ENCODE assay signal across 25 mouse cellular contexts in genomic region chr14:122597534-122597933, GRCm38 (mm10).
"Had no signal": no experiment of that assay in that cellular context is flagged by ENCODE, and none has a peak within 500 bp of the region (broad histone marks: within the 10 kb centered on the region; RNA-seq: fewer than 3 reads in every experiment).

No protein-coding gene starts in this region.

- H3K27me3 ChIP-seq: embryonic facial prominence, embryonic 12.5 days; embryonic facial prominence, embryonic 13.5 days; embryonic facial prominence, embryonic 15.5 days; forebrain, embryonic 12.5 days; forebrain, embryonic 13.5 days; forebrain, embryonic 15.5 days had no signal

- H3K36me3 ChIP-seq: embryonic facial prominence, embryonic 10.5 days; embryonic facial prominence, embryonic 12.5 days; embryonic facial prominence, embryonic 13.5 days; embryonic facial prominence, embryonic 15.5 days; forebrain, embryonic 10.5 days; forebrain, embryonic 12.5 days; forebrain, embryonic 15.5 days; heart, embryonic 10.5 days had no signal

- H3K9me3 ChIP-seq: embryonic facial prominence, embryonic 10.5 days; embryonic facial prominence, embryonic 12.5 days; embryonic facial prominence, embryonic 13.5 days; embryonic facial prominence, embryonic 15.5 days; forebrain, embryonic 10.5 days; forebrain, embryonic 12.5 days; forebrain, embryonic 13.5 days; forebrain, embryonic 15.5 days; heart, embryonic 10.5 days had no signal

- H3K27ac ChIP-seq: embryonic facial prominence, embryonic 10.5 days; embryonic facial prominence, embryonic 12.5 days; embryonic facial prominence, embryonic 13.5 days; embryonic facial prominence, embryonic 15.5 days; forebrain, embryonic 10.5 days; forebrain, embryonic 12.5 days; forebrain, embryonic 13.5 days; forebrain, embryonic 15.5 days; gastrocnemius, adult 2 months; heart, adult 2 months; heart, embryonic 10.5 days had no signal

- ATAC-seq: forebrain, embryonic 13.5 days; forebrain, embryonic 14.5 days; forebrain, embryonic 15.5 days; forebrain, embryonic 16.5 days; forebrain, postnatal 0 days had no signal

- H3K4me3 ChIP-seq: embryonic facial prominence, embryonic 10.5 days; embryonic facial prominence, embryonic 12.5 days; embryonic facial prominence, embryonic 13.5 days; embryonic facial prominence, embryonic 15.5 days; erythroblast, embryonic 14.5 days; forebrain, embryonic 10.5 days; forebrain, embryonic 12.5 days; forebrain, embryonic 13.5 days; forebrain, embryonic 15.5 days; gastrocnemius, adult 2 months; heart, adult 2 months; heart, embryonic 10.5 days had no signal

- H3K9ac ChIP-seq: embryonic facial prominence, embryonic 12.5 days; embryonic facial prominence, embryonic 13.5 days; embryonic facial prominence, embryonic 15.5 days; forebrain, embryonic 12.5 days; forebrain, embryonic 13.5 days; forebrain, embryonic 15.5 days; forebrain, postnatal 0 days had no signal

- DNase-seq: cerebellum, adult 9-11 months; cerebellum, postnatal 10 days; cerebellum, postnatal 14 days; cerebellum, postnatal 36 days; embryo, embryonic 11 days; forebrain, postnatal 0 days; gastrocnemius, adult 2 months; gastrocnemius, postnatal 10 days; gastrocnemius, postnatal 14 days; gastrocnemius, postnatal 25 days; gastrocnemius, postnatal 36 days; heart, adult 11 months; heart, adult 2 months had no signal

- H3K4me2 ChIP-seq: embryonic facial prominence, embryonic 12.5 days; embryonic facial prominence, embryonic 13.5 days; embryonic facial prominence, embryonic 15.5 days; forebrain, embryonic 12.5 days; forebrain, embryonic 13.5 days; forebrain, embryonic 15.5 days had no signal

- H3K4me1 ChIP-seq: embryonic facial prominence, embryonic 15.5 days; forebrain, embryonic 15.5 days; heart, embryonic 10.5 days had no signal
